In the genomic region with DNA sequence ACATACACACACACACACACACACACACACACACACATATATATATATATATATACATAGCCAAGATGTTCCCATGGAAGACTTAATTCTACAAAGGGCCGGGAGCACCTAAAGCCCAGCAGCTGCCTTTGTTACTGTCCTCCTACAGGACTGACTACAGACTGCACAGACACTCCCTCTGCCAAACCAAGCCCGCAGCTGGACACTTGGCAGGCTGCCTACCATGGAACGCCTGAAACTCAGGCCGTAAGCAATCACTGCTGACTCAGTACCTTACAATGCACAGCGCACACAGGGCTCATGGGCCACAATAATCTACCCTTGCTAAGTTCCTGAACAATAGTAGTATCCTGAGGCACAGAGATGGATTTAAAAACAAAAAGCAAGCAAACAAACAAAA, we compare ENCODE assay signal across 7 mouse cellular contexts.
DNase-seq lines count a peak whose midpoint lies in the region; ATAC-seq and TF ChIP-seq lines count a peak whose summit lies in the region.

No protein-coding gene starts in this region.

- no peaks in the 10 kb centered on the region for H3K9me3 ChIP-seq in heart, embryonic 13.5 days
- H3K9me3 ChIP-seq in kidney, postnatal 0 days (replicated peaks; ENCODE audit: low read length): no peaks in the 10 kb centered on the region
- no peaks in the 10 kb centered on the region for H3K9me3 ChIP-seq in liver, embryonic 16.5 days (replicated peaks; ENCODE audit: control insufficient read depth, low read length)

- no peak overlapping the region; the same call in 1 of the 2 replicates for H3K4me2 ChIP-seq in heart, embryonic 13.5 days
- no peak overlapping the region for H3K4me2 ChIP-seq in kidney, postnatal 0 days (ENCODE audit: low read length)
- no peak overlapping the region for H3K4me2 ChIP-seq in liver, embryonic 16.5 days (ENCODE audit: low read depth, low read length)

- DNase-seq in adrenal gland, postnatal 36 days: peak; percentile 88 to 89
- DNase-seq in fibroblast of lung, adult 2 months (ENCODE audit: low read depth): peak; percentile 88
- DNase-seq in kidney, postnatal 0 days (ENCODE audit: low spot score): peak; percentile 72
- DNase-seq in retina, embryonic 14.5 days (ENCODE audit: low spot score): peak; percentile 30

- no peak overlapping the region for H3K27ac ChIP-seq in heart, embryonic 13.5 days (replicated peaks)
- H3K27ac ChIP-seq in kidney, postnatal 0 days: no peak overlapping the region
- no peak overlapping the region for H3K27ac ChIP-seq in liver, embryonic 16.5 days (ENCODE audit: low read length)

- peak; percentile 84; the same call in 1 of the 2 replicates for ATAC-seq in heart, embryonic 13.5 days (ENCODE audit: extremely low read depth, insufficient number of reproducible peaks, low FRiP score, low TSS enrichment)
- ATAC-seq in kidney, postnatal 0 days (replicated peaks; ENCODE audit: low FRiP score, low read depth): no peak; the same call in 1 of the 2 replicates
- peak; percentile 58; the same call in 1 of the 2 replicates for ATAC-seq in liver, embryonic 16.5 days (ENCODE audit: low read depth)
- no peak for ATAC-seq in CD4-positive, CD25-positive, alpha-beta regulatory T cell, adult 4 months

- no peak overlapping the region for H3K4me3 ChIP-seq in heart, embryonic 13.5 days
- H3K4me3 ChIP-seq in kidney, postnatal 0 days (replicated peaks; ENCODE audit: low read depth, low read length): no peak overlapping the region
- H3K4me3 ChIP-seq in liver, embryonic 16.5 days (ENCODE audit: low read depth, low read length): no peak overlapping the region

- H3K9ac ChIP-seq in heart, embryonic 13.5 days: no peak overlapping the region
- no peak overlapping the region for H3K9ac ChIP-seq in kidney, postnatal 0 days (ENCODE audit: low read depth, low read length)
- H3K9ac ChIP-seq in liver, embryonic 16.5 days (ENCODE audit: low read depth, low read length): no peak overlapping the region

- H3K27me3 ChIP-seq in heart, embryonic 13.5 days (replicated peaks): no peaks in the 10 kb centered on the region
- no peaks in the 10 kb centered on the region for H3K27me3 ChIP-seq in kidney, postnatal 0 days (ENCODE audit: insufficient read depth, low read length)
- no peaks in the 10 kb centered on the region for H3K27me3 ChIP-seq in liver, embryonic 16.5 days (ENCODE audit: control insufficient read depth, insufficient read depth, low read depth, low read length)

- TF ChIP-seq CTCF in kidney, postnatal 0 days (IDR thresholded peaks at IDR 0.05; ENCODE audit: low read depth): no peak

- no peaks in the 10 kb centered on the region for H3K36me3 ChIP-seq in heart, embryonic 13.5 days
- H3K36me3 ChIP-seq in kidney, postnatal 0 days (ENCODE audit: insufficient read depth, low read length): no peaks in the 10 kb centered on the region
- no peaks in the 10 kb centered on the region for H3K36me3 ChIP-seq in liver, embryonic 16.5 days (ENCODE audit: control insufficient read depth, insufficient read depth)

- 14% methylated on average over 5 of the region's 5 CpGs for WGBS in heart, embryonic 13.5 days
- 32% methylated on average over 5 of the region's 5 CpGs for WGBS in kidney, postnatal 0 days
- 70% methylated on average over 5 of the region's 5 CpGs for WGBS in liver, embryonic 16.5 days (ENCODE audit: insufficient replicate concordance)

- peaks cover 24% of the 10 kb centered on the region for H3K4me1 ChIP-seq in heart, embryonic 13.5 days
- H3K4me1 ChIP-seq in kidney, postnatal 0 days (replicated peaks; ENCODE audit: insufficient read depth, low read length): no peaks in the 10 kb centered on the region
- H3K4me1 ChIP-seq in liver, embryonic 16.5 days (ENCODE audit: control insufficient read depth, low read depth, low read length): no peaks in the 10 kb centered on the region

Comparison
In these comparisons a context has a peak if more than half of its experiments do, and no peak if none do; other contexts are left out.
1. DNase-seq: peak in every context shown above with its lines; median percentile 88 in adrenal gland, postnatal 36 days; 88 in fibroblast of lung, adult 2 months; 72 in kidney, postnatal 0 days; 30 in retina, embryonic 14.5 days.
2. ATAC-seq: peak in heart, embryonic 13.5 days (single experiment) and liver, embryonic 16.5 days (single experiment); none in kidney, postnatal 0 days (single experiment) and CD4-positive, CD25-positive, alpha-beta regulatory T cell, adult 4 months (single experiment).